Mouse (Mus musculus) layer of hippocampus, adult 9-10 months (tissue): ENCODE measurements around the gene Nol7.

Experiments used
- DNase-seq: peaks from one replicate; pipeline ENCODE4 v3.0.0; 2022; ENCODE audit warnings: low spot score

Nol7 gene

GRCm38 (mm10) chr13:43398297-43399080 is at the start of gene Nol7:
Nol7 (plus strand) TSS chr13:43398390.
- peak; percentile 92 for DNase-seq

- DNase-seq, result no peak
Observed at GRCm38 (mm10) chr13:43349376-43349775, 48.8 kb upstream of the Nol7 start.

- no peak for DNase-seq
Observed at GRCm38 (mm10) chr13:43350489-43351169, 47.6 kb upstream of the Nol7 start.

GRCm38 (mm10) chr13:43353356-43353755 is 44.8 kb upstream of the Nol7 start:
- no peak for DNase-seq

GRCm38 (mm10) chr13:43354362-43354761 is 43.8 kb upstream of the Nol7 start:
- no peak for DNase-seq

GRCm38 (mm10) chr13:43356346-43357125 is 41.7 kb upstream of the Nol7 start:
- DNase-seq, result no peak

- no peak for DNase-seq
Observed at GRCm38 (mm10) chr13:43360534-43360933, 37.7 kb upstream of the Nol7 start.

- DNase-seq, result no peak
Observed at GRCm38 (mm10) chr13:43362353-43362752, 35.8 kb upstream of the Nol7 start.

GRCm38 (mm10) chr13:43364985-43365824 is 33.0 kb upstream of the Nol7 start, which contains the start of gene Sirt5:
Sirt5 (plus strand) TSS chr13:43365496.
- peak; percentile 59 for DNase-seq

- no peak for DNase-seq
Observed at GRCm38 (mm10) chr13:43365825-43366184, 32.4 kb upstream of the Nol7 start.

- no peak for DNase-seq
Observed at GRCm38 (mm10) chr13:43370063-43370462, 28.1 kb upstream of the Nol7 start.

GRCm38 (mm10) chr13:43372892-43373291 is 25.3 kb upstream of the Nol7 start:
- DNase-seq, result no peak

- no peak for DNase-seq
Observed at GRCm38 (mm10) chr13:43374205-43374604, 24.0 kb upstream of the Nol7 start.

- DNase-seq, result no peak
Observed at GRCm38 (mm10) chr13:43374918-43375432, 23.2 kb upstream of the Nol7 start.

- no peak for DNase-seq
Observed at GRCm38 (mm10) chr13:43379989-43380388, 18.2 kb upstream of the Nol7 start.

GRCm38 (mm10) chr13:43385321-43385720 is 12.9 kb upstream of the Nol7 start:
- no peak for DNase-seq

- DNase-seq, result no peak
Observed at GRCm38 (mm10) chr13:43397700-43398296, 392 bp upstream of the Nol7 start.

GRCm38 (mm10) chr13:43399576-43399975 is 1.4 kb downstream of the Nol7 start:
- no peak for DNase-seq

GRCm38 (mm10) chr13:43412311-43412710 is 14.1 kb downstream of the Nol7 start:
- no peak for DNase-seq

- DNase-seq, result no peak
Observed at GRCm38 (mm10) chr13:43413611-43414010, 15.4 kb downstream of the Nol7 start.

GRCm38 (mm10) chr13:43415249-43415648 is 17.1 kb downstream of the Nol7 start:
- no peak for DNase-seq
